Mouse (Mus musculus) v-Abl transformed pro-B cells (cell line): ENCODE results near the gene Accsl.

ENCODE experiments used
- in situ Hi-C, 2 experiments: fragments of 400-800 bp; cut with MboI; formaldehyde crosslinking; loops; one replicate each; pipeline ENCODE4 v1.15.1; 2025; ENCODE audit not compliant: unreplicated experiment in 2 of 2

Gene Accsl

DNA sequence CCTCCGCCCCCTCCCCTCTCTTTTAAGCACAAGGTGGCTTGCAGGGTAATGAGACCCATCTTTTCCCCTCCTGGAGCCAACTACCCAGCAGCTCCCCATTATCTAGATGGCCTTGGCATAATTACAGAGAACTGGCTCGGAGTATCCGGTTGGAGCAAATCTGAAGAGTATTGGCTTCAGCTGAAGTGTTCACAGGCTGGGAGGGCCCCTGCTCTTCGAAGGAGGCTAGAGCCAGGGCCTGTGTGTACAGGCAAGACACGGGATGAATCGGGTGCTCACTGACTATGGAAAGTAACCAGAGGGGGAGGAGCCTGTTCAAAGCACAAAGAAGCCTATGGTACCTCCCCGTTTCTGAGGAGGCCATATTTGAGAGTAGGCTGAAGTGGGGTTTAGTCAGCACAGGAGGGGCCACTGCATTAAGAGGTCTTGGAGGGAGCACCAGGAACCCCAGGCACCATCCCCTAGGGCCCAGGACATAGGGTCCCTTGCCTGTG, at the start of gene Accsl:
TSS of gene Accsl (minus strand) at position 51 of the 494 bp plus-strand sequence.
- in situ Hi-C loops = loop anchor here in 1 of 2 experiments (25.0 kb wide), 1 partner anchor 418 kb away; no protein-coding TSS in a partner anchor

DNA sequence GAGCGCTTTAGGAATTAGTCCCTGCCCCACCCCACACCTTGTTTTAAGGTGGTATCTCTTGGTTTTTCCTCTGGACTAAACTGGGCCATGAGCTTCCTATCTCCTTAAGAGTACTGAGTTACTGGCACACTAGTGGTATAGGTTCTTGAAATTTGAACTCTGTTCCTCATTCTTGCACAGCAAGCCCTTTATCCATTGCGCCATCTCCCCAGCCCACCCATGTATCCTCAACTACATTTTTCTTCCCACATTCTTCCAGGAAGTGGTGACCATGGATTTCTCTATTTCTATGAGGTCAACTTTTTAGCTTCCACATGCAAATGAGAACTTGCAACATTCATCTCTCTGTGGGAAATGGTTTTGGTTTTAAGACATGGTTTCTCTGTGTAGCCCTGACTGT, 44.6 kb upstream of the Accsl start:
- in situ Hi-C loops = no loop called here

GRCm38 (mm10) chr2:93911942-93912341, 43.0 kb upstream of the Accsl start:
- in situ Hi-C loops = no loop called here

GRCm38 (mm10) chr2:93909716-93910115, 40.8 kb upstream of the Accsl start:
- in situ Hi-C loops = no loop called here

GRCm38 (mm10) chr2:93907519-93908294, 38.8 kb upstream of the Accsl start:
- in situ Hi-C loops = no loop called here

DNA sequence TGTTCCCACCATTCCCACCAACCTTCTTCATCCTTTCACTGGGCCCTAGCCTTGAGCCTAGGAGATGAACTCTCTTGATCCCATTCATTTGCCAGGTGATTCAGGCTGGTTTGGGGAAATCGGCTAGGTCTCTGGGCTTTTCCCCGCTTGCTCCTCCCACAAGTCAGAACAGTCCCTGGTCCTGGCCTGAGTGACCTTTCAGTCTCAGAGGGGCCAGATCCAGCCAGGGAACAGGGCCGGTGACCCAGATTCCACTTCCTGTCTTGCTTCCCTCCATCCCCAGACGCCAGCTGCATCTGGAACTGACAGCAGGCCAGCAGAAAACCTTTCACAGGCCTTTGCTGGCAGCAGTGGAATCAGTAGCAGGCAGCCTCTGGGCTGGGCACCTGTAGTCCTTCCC, 37.4 kb upstream of the Accsl start:
- in situ Hi-C loops = no loop called here

DNA sequence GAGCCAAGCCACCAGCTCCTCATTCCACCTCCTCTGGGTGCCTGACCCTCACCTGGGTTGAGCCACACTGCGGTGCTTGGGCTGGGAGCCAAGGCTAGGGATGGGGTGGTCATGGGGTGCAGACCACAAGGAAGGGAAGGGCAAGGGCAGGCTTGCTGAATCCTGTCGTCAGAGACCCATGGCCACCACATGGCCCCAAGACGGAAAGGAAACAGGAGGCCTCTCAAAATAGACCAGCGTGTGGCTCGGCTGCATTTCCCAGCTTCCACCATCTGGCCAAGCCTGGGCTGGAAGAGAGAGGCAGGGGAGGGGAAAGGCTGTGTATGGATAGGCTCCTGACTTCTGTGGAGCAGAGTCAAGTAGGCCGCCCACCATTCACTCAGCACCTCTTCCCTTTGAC, 34.5 kb upstream of the Accsl start:
- in situ Hi-C loops = no loop called here

- in situ Hi-C loops = no loop called here
These were observed 33.8 kb upstream of the Accsl start for GRCm38 (mm10) chr2:93902680-93903305.

DNA sequence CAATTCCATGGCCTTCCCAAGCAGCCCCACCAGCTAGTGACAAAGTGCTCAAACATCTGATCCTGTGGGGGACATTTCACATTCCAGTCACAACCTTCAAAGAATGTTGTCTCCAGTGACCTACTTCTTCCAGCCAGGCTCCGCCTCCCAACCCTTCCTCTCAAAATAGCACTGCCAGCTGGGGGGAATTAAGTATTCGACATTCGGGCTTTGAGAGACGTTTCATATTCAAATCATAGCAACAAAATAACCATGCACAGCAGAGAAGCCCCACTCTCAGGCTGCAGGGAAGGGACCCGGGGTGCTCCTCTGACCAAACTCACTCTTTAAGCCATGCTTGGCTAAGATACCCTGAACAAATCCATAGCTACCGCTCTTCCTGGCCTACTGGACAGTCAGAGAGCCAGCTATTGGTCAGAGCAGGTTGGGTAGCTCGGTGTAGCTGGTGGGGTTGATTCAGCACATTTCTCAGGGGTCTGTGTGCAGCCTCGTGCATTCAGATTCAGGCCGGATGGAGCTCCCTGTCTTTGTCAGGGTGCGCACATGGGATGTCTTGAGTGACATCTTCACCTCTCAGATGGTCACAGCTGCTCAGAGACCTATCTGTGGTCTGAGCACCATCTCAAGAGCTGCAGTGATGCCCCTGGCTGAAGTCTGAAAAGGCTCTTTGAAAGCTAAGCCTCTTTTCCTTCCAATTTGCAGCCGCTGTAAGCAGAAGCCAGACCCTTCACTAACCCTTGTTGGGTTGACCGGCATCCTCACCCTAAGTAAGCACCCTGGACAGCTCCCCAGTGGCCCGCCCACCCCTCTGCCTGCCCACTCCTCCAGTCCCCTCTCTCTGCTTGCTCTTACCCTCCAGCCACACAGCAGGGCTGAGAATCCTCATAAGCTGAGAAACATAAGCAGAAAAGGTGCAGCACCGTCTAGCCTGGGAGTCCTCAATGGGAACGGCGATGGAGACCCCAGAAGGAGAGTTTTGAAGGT, 30.7 kb upstream of the Accsl start:
- in situ Hi-C loops = loop anchor here in 1 of 2 experiments (25.0 kb wide), 1 partner anchor 388 kb away; no protein-coding TSS in a partner anchor

- in situ Hi-C loops = loop anchor here in 1 of 2 experiments (25.0 kb wide), 1 partner anchor 396 kb away; no protein-coding TSS in a partner anchor
These were observed 22.8 kb upstream of the Accsl start for GRCm38 (mm10) chr2:93891611-93892280.

- in situ Hi-C loops = loop anchor here in 1 of 2 experiments (25.0 kb wide), 1 partner anchor 397 kb away; no protein-coding TSS in a partner anchor
These were observed 21.2 kb upstream of the Accsl start for GRCm38 (mm10) chr2:93890143-93890542.

DNA sequence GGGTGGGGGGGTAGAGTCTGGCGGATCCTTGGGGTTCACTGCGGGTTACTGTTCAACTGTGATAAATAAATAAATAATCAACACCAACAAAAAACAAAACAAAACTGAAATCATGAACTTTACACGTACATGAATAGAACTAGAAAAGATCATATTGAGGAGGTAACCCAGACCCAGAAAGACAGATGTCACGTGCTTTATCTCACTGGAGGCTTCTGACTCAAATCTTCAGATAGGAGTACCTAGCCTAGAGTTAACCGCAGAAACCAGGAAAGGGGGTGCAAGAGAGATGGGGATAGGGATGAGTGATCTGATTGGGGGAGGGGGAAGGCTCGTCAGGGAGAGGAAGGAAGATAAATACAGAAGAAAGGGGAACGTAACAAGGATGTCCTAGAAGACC, 20.1 kb upstream of the Accsl start:
- in situ Hi-C loops = loop anchor here in 1 of 2 experiments (25.0 kb wide), 1 partner anchor 398 kb away; no protein-coding TSS in a partner anchor

GRCm38 (mm10) chr2:93888366-93888765, 19.4 kb upstream of the Accsl start:
- in situ Hi-C loops = loop anchor here in 1 of 2 experiments (25.0 kb wide), 1 partner anchor 399 kb away; no protein-coding TSS in a partner anchor

DNA sequence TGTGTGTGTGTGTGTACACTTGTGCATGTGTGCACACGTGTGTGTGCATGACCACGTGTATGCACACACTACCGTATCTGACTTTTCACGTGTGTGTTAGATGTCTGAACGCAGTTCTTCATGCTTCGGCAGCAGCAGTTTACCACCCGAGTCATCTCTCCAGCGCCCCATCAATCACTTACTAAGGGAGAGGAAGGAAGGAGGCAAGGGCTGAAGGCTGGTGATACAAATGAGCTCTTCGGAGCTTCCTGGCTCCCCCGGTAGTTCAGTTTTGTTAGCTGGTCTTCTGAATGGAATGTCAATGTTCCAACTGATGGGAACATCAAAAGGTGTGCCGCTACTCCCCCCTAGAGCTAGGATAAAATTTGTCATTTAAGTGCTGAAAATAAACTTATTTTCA, 18.3 kb upstream of the Accsl start:
- in situ Hi-C loops = loop anchor here in 1 of 2 experiments (25.0 kb wide), 1 partner anchor 400 kb away; no protein-coding TSS in a partner anchor

DNA sequence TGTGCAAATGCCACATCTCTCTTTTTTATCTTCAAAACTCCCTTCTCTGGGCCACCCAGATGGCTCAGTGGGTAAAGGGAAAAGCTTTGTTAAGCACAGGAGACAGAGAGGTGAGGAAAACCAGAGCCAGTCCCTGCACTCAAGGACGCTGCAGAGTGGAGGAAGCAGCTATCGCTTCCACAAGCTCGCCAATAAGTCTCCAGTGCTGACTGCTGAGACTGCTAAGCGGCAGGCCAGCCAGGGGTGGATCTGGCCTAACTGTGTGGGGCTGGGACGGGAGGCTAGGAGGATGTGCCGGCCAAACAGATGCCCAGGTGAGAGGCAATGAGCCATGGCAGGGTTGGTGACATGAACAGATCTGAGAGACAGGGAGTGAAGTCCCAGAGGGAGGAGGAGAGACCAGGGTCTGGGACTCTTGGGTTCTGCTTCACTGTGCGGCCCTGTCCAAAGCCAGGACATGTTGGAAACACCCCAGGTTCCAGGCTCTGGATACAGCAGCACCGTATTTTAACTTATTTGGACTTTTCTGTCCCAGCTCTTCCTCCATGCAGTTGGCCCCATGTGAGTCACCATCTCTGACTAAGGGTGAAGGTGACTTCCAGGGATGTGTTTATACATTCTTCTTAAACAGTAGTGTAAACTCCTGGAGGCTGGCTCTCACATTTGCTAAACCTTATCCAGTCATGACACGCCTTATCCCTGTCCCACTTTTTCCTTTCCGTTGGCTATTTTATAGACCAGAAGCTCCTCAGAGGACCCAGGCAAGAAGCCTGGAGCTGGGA, 17.2 kb upstream of the Accsl start:
- in situ Hi-C loops = loop anchor here in 1 of 2 experiments (25.0 kb wide), 1 partner anchor 401 kb away; no protein-coding TSS in a partner anchor

DNA sequence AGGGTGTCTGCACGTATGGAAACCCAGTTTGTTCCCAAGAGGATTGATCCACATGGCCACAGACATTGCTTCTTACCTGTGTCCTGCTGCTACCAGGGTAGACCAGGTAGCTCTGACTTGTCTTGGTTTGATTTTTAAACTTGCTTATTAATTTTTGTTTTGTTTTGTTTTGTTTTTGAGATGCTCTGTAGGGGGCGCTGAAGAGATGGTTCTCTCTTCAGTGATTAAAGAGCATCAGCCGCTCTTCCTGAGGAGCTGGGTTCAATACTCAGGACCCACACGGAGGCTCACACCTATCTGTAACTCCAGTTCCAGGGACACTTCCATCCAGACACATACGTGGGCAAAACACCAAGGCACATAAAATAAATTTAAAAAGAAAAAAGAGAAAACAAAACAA, 14.1 kb upstream of the Accsl start:
- in situ Hi-C loops = loop anchor here in 1 of 2 experiments (5.0 to 25.0 kb wide), 2 partner anchors 109 to 404 kb away; no protein-coding TSS in a partner anchor

DNA sequence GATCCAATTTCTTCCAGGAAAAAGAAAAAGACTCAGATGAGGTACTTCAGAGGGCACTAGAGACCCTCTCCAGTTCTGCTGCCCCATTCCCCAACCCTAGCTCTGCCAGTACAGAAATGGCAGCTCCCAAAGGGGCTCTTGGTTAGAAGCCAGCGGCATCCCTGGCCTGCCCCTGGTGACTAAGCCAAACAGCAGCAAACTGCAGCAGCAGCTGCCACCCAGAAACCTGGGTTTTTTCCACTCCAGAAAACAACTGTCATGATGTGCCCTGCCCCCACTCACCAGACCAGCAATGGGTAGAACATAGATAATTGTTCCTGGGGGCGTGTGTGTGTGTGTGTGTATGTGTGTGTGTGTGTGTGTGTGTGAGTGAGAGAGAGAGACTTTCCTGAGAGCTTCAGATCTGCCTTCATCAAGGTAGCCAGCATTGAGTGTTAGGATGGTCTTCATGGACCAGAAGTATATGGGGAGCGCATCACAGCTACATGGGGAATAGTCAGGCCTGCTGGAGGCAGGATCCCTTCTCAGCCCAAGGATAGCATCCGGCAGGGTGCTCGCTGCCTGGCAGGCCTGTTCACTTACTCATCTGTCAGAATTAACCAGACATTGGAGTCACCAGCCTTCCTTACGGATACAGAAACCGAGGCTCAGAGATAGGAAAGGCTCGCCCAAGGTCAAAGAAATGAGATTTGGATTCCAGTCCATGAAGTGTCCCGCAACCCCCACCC, 12.8 kb upstream of the Accsl start:
- in situ Hi-C loops = loop anchor here in 1 of 2 experiments (5.0 to 25.0 kb wide), 2 partner anchors 110 to 405 kb away; no protein-coding TSS in a partner anchor

DNA sequence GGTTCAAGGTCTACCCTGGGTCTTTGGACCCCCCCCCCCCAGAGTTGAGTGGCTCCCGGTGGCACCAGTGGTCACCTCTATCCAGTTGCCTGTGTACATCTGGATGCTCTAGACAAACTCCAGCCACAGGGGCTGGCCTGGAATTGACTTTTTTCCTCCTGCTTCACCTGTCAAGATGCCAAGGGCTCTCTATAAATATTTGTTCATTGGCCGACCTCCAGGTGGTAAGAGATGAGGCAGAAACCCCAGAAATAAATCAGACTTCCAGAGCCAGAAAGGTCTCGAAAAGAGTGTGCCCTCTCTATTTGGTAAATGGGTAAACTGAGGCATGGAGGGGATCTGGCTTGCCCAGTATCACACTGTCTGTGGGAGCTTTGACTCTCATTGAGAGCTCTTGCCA, 12.0 kb upstream of the Accsl start:
- in situ Hi-C loops = loop anchor here in 1 of 2 experiments (5.0 to 25.0 kb wide), 2 partner anchors 111 to 406 kb away; no protein-coding TSS in a partner anchor
